Mouse (Mus musculus) kidney, adult 18-20 months (tissue): ENCODE results near the gene Defa34.
"Not testable (repeated sequence)": the region's sequence is repeated elsewhere in the genome, so short reads cannot be mapped to it uniquely, and the experiment has no call there.

Experiments
- DNase-seq: peaks from one replicate; pipeline ENCODE4 v3.0.0; 2021

Gene Defa34

GRCm38 (mm10) chr8:21665497-21665896 lies at the start of gene Defa34:
Gene Defa34 (plus strand): TSS chr8:21665797.
- DNase-seq = not testable (repeated sequence)

DNA sequence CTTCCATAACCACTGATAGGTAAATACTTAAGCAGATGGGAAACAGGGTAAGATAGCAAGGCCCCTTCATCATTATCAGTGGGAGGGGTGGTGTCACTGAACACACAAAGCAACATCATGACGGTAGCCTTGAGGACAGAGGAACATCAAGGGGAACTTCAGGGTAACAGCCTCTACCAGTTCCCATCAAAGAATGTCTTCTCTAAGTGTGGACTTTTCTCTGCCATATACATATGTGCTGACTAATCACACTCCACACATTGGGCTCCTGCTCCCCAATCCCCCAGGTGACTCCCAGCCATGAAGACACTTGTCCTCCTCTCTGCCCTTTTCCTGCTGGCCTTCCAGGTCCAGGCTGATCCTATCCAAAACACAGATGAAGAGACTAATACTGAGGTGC lies 47.7 kb upstream of the Defa34 start, which contains the start of gene Defa26:
TSS of gene Defa26 (plus strand) at position 301 of the 400 bp plus-strand sequence.
- not testable (repeated sequence) for DNase-seq

DNA sequence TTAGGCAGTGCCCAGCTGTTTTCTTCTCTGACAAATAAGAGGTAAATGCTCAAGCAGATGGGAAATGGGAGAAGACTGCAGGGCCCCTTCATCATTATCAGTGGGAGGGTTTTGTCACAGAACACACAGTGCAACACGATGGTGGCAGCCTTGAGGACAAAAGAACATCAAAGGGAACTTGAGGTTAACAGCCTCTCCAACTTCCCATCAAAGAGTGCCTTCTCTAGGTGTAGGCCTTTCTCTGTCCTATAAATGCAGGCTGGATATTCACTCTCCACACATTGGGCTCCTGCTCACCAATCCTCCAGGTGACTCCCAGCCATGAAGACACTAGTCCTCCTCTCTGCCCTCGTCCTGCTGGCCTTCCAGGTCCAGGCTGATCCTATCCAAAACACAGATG lies 10.1 kb upstream of the Defa34 start, which contains the start of gene Defa17:
TSS of gene Defa17 (plus strand) at position 301 of the 400 bp plus-strand sequence.
- not testable (repeated sequence) for DNase-seq

- not testable (repeated sequence) for DNase-seq
Observed at GRCm38 (mm10) chr8:21703545-21703944, 37.9 kb downstream of the Defa34 start, which contains the start of gene AY761184. Gene AY761184 (minus strand): TSS chr8:21703645.
